Mouse (Mus musculus): ENCODE results near the gene Fndc8. TPM values are rescaled to one million over a fixed set of nuclear protein-coding genes. Genes with fewer than 3 reads are reported as not detected.

Gene Fndc8
- 0.03 TPM in 1 of 2 replicates, not detected in the other for polyA plus RNA-seq (2012; rRNA removed)

GRCm38 (mm10) chr11:82891936-82892335 is at the start of gene Fndc8:
Gene Fndc8 (plus strand): TSS chr11:82892124.
- TF ChIP-seq CTCF (IDR thresholded peaks at IDR 0.05; ENCODE audit: borderline replicate concordance, extremely low read depth, insufficient read depth, insufficient read length) (no peak), POLR2A (IDR thresholded peaks at IDR 0.05; ENCODE audit: borderline replicate concordance, extremely low read depth, insufficient read depth, insufficient read length, poor library complexity, severe bottlenecking) (no peak)
- no peak for DNase-seq (ENCODE audit: low read depth)

GRCm38 (mm10) chr11:82844771-82845414 is 47.0 kb upstream of the Fndc8 start:
- no peak for DNase-seq (ENCODE audit: low read depth)
- no peak for TF ChIP-seq POLR2A (IDR thresholded peaks at IDR 0.05; ENCODE audit: borderline replicate concordance, extremely low read depth, insufficient read depth, insufficient read length, poor library complexity, severe bottlenecking)
- no peak for TF ChIP-seq CTCF (IDR thresholded peaks at IDR 0.05; ENCODE audit: borderline replicate concordance, extremely low read depth, insufficient read depth, insufficient read length)

DNA sequence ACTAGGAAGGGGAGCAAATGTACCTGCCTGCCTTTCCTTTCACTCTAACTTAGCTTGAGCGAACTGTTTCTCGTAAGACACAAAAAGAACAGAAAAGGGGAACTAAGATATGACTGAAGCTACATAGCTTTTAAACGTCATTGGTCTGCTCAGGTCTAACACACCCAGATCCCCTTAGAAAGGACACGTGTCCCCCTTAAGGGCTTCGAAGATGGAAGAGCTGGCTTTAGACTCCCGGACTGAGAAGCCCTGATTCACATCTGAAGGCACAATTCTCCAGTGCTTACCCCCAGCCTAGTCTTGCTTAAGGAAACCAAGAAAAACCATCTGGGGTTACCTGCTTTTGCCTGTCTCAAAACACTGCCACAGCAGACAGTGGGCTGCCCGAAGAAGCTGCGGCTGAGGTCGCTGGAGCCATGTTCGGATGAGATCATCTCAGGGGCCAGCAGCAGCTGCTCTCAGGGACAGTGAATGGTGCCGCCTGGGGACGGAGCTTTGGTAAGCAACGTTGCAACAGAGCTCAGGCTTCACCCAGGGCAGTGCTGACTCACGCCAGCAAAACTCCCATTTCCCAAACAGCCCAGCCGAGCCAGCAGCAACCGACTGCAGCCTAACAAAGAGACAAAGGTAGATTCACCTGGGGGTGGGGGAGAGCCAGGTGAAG is 46.4 kb upstream of the Fndc8 start:
- TF ChIP-seq CTCF (IDR thresholded peaks at IDR 0.05; ENCODE audit: borderline replicate concordance, extremely low read depth, insufficient read depth, insufficient read length) (no peak), POLR2A (IDR thresholded peaks at IDR 0.05; ENCODE audit: borderline replicate concordance, extremely low read depth, insufficient read depth, insufficient read length, poor library complexity, severe bottlenecking) (no peak)
- peak; percentile 71 for DNase-seq (ENCODE audit: low read depth)

DNA sequence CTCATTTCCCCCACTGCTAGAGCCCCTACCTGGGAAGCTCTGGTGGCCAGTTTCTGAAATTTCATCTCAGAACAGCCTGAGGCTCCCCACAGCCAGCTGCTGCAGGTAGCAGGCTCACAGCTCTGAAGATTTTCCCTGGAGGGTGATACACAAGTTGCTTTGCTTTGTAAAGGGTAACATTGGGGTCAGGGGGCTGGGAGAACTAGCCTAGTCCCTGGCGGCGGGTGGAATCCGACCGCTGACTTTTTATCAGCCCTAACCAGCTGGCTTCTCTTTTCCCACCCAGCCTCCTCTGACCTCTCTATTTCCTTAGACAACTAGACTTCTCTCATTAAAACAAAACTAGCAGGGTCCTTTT is 45.9 kb upstream of the Fndc8 start:
- DNase-seq (ENCODE audit: low read depth) = no peak
- no peak for TF ChIP-seq POLR2A (IDR thresholded peaks at IDR 0.05; ENCODE audit: borderline replicate concordance, extremely low read depth, insufficient read depth, insufficient read length, poor library complexity, severe bottlenecking)
- TF ChIP-seq CTCF (IDR thresholded peaks at IDR 0.05; ENCODE audit: borderline replicate concordance, extremely low read depth, insufficient read depth, insufficient read length) = no peak

GRCm38 (mm10) chr11:82846938-82847337 is 45.0 kb upstream of the Fndc8 start:
- TF ChIP-seq POLR2A (IDR thresholded peaks at IDR 0.05; ENCODE audit: borderline replicate concordance, extremely low read depth, insufficient read depth, insufficient read length, poor library complexity, severe bottlenecking) = no peak
- no peak for TF ChIP-seq CTCF (IDR thresholded peaks at IDR 0.05; ENCODE audit: borderline replicate concordance, extremely low read depth, insufficient read depth, insufficient read length)
- no peak for DNase-seq (ENCODE audit: low read depth)

GRCm38 (mm10) chr11:82847571-82848000 is 44.3 kb upstream of the Fndc8 start:
- no peak for TF ChIP-seq POLR2A (IDR thresholded peaks at IDR 0.05; ENCODE audit: borderline replicate concordance, extremely low read depth, insufficient read depth, insufficient read length, poor library complexity, severe bottlenecking)
- TF ChIP-seq CTCF (IDR thresholded peaks at IDR 0.05; ENCODE audit: borderline replicate concordance, extremely low read depth, insufficient read depth, insufficient read length) = no peak
- DNase-seq (ENCODE audit: low read depth) = peak; percentile 63

- TF ChIP-seq CTCF (IDR thresholded peaks at IDR 0.05; ENCODE audit: borderline replicate concordance, extremely low read depth, insufficient read depth, insufficient read length) (no peak), POLR2A (IDR thresholded peaks at IDR 0.05; ENCODE audit: borderline replicate concordance, extremely low read depth, insufficient read depth, insufficient read length, poor library complexity, severe bottlenecking) (no peak)
- DNase-seq (ENCODE audit: low read depth) = peak; percentile 31
Observed at GRCm38 (mm10) chr11:82850259-82850658, 41.7 kb upstream of the Fndc8 start.

- TF ChIP-seq CTCF (IDR thresholded peaks at IDR 0.05; ENCODE audit: borderline replicate concordance, extremely low read depth, insufficient read depth, insufficient read length) = no peak
- no peak for TF ChIP-seq POLR2A (IDR thresholded peaks at IDR 0.05; ENCODE audit: borderline replicate concordance, extremely low read depth, insufficient read depth, insufficient read length, poor library complexity, severe bottlenecking)
- no peak for DNase-seq (ENCODE audit: low read depth)
Observed at GRCm38 (mm10) chr11:82852115-82852514, 39.8 kb upstream of the Fndc8 start.

- TF ChIP-seq POLR2A (IDR thresholded peaks at IDR 0.05; ENCODE audit: borderline replicate concordance, extremely low read depth, insufficient read depth, insufficient read length, poor library complexity, severe bottlenecking) (no peak), CTCF (IDR thresholded peaks at IDR 0.05; ENCODE audit: borderline replicate concordance, extremely low read depth, insufficient read depth, insufficient read length) (no peak)
- no peak for DNase-seq (ENCODE audit: low read depth)
Observed at GRCm38 (mm10) chr11:82852540-82852939, 39.4 kb upstream of the Fndc8 start.

GRCm38 (mm10) chr11:82852958-82853357 is 39.0 kb upstream of the Fndc8 start:
- no peak for DNase-seq (ENCODE audit: low read depth)
- TF ChIP-seq CTCF (IDR thresholded peaks at IDR 0.05; ENCODE audit: borderline replicate concordance, extremely low read depth, insufficient read depth, insufficient read length) (no peak), POLR2A (IDR thresholded peaks at IDR 0.05; ENCODE audit: borderline replicate concordance, extremely low read depth, insufficient read depth, insufficient read length, poor library complexity, severe bottlenecking) (no peak)

- no peak for DNase-seq (ENCODE audit: low read depth)
- TF ChIP-seq POLR2A (IDR thresholded peaks at IDR 0.05; ENCODE audit: borderline replicate concordance, extremely low read depth, insufficient read depth, insufficient read length, poor library complexity, severe bottlenecking) = no peak
- TF ChIP-seq CTCF (IDR thresholded peaks at IDR 0.05; ENCODE audit: borderline replicate concordance, extremely low read depth, insufficient read depth, insufficient read length) = no peak
Observed at GRCm38 (mm10) chr11:82854111-82854510, 37.8 kb upstream of the Fndc8 start.
